Mouse (Mus musculus) thymus, adult 2 months (tissue): ENCODE measurements around the gene Epx. TPM values are rescaled to one million over a fixed set of nuclear protein-coding genes. Genes with fewer than 3 reads are reported as not detected.
A peak's percentile ranks its signal among the peaks of the same experiment; 100 is the strongest.

Source experiments
- DNase-seq: peaks from one replicate; pipeline ENCODE4 v3.0.0; 2021
- H3K27ac ChIP-seq: fragments of 200-500 bp; 2 replicates; pipeline ENCODE4 v1.5.1; 2012; ENCODE audit warnings: low read length, control low read depth; ENCODE audit not compliant: control insufficient read depth, insufficient read depth
- H3K27me3 ChIP-seq: fragments of 200-500 bp; 2 replicates; pipeline ENCODE4 v1.6.1; 2012; ENCODE audit warnings: mild to moderate bottlenecking, low read length, moderate library complexity, mixed read lengths; ENCODE audit not compliant: control insufficient read depth, insufficient read depth
- H3K36me3 ChIP-seq: fragments of 200-500 bp; 2 replicates; pipeline ENCODE4 v1.6.1; 2012; ENCODE audit warnings: mild to moderate bottlenecking, low read length, moderate library complexity; ENCODE audit not compliant: control insufficient read depth, insufficient read depth
- H3K4me1 ChIP-seq: fragments of 200-500 bp; replicated peaks from 2 replicates; pipeline ENCODE4 v1.6.1; 2012; ENCODE audit warnings: low read length; ENCODE audit not compliant: control insufficient read depth, insufficient read depth
- H3K4me3 ChIP-seq: fragments of 200-500 bp; 2 replicates; pipeline ENCODE4 v1.5.1; 2012; ENCODE audit warnings: mild to moderate bottlenecking, low read length, control low read depth, moderate library complexity; ENCODE audit not compliant: control insufficient read depth, insufficient read depth
- CTCF ChIP-seq: fragments of 200-500 bp; IDR thresholded peaks from 2 replicates; pipeline ENCODE4 v1.5.1; 2012; ENCODE audit warnings: mild to moderate bottlenecking, control low read depth, low read length, moderate library complexity, borderline replicate concordance; ENCODE audit not compliant: control insufficient read depth, poor library complexity, insufficient read depth; ENCODE audit errors: extremely low read depth
- POLR2A ChIP-seq: fragments of 200-500 bp; IDR thresholded peaks from 2 replicates; pipeline ENCODE4 v1.6.1; 2012; ENCODE audit warnings: mild to moderate bottlenecking, low read length, control low read depth, moderate library complexity; ENCODE audit not compliant: control insufficient read depth, poor library complexity, insufficient read depth; ENCODE audit errors: extremely low read depth
- WGBS: fragments of 180-500 bp; shearing (Covaris S2); methylation state at CpG from one replicate; pipeline ENCODE4 v1.1.7; 2018; 5-methylcytosine and 5-hydroxymethylcytosine counted together
- polyA plus RNA-seq: library from polyadenylated mRNA; depleted of rRNA; stranded (reverse); fragments of >200 nt; gene quantifications from 2 replicates; pipeline ENCODE4 v1.2.3, GENCODE M21; 2012

The Epx gene
- polyA plus RNA-seq, 1 experiment = 2.1 TPM

DNA sequence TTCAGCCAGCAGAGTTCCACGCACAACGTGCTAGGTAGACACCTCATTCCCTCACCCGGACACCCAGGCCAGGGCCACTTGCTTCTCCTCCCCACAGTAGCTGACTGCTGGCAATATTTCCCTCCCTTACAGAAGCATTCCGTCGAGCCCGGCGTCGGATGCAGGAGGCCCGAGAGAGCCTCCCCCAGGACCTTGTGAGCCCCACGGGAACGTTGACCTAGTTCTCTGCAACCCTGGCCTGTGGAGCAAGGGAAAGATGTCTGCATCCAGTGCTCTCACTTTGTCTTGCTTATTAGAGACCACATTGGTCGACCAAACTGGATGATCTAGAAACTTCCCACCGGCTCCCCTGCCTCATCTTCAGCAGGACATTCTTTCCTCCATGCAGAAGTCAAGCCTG lies 12.5 kb downstream of the Epx start:
- H3K4me3 ChIP-seq = no peak overlapping the region
- no peak for TF ChIP-seq CTCF
- no peak for TF ChIP-seq POLR2A
- WGBS = 96% methylated on average over 13 of the region's 13 CpGs
- no peak overlapping the region for H3K27ac ChIP-seq
- H3K4me1 ChIP-seq = no peaks in the 10 kb centered on the region
- no peaks in the 10 kb centered on the region for H3K36me3 ChIP-seq
- H3K27me3 ChIP-seq = no peaks in the 10 kb centered on the region
- no peak for DNase-seq

DNA sequence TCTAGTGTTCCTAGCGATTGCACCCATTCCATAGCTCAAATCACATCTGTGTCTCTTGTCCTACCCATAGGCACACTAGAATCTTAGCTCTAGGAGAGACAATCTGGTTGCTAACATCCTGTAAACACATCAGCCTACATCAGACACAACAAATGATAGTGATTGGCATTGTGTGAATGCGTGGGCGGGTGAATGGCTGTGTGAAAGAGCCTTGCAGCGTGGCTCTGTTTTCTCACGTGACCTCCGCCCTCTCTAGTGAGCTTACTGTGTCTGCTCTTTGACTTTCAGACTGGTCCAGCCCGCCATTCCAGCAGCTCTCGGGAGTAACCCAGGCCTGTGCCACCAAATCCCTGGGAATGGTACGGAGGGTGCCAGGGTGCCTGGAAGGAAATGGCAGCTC lies 14.9 kb downstream of the Epx start:
- Histone ChIP-seq H3K4me3 (no peak overlapping the region), H3K36me3 (no peaks in the 10 kb centered on the region), H3K27me3 (no peaks in the 10 kb centered on the region), H3K27ac (no peak overlapping the region), H3K4me1 (no peaks in the 10 kb centered on the region)
- no peak for DNase-seq
- TF ChIP-seq CTCF = no peak
- TF ChIP-seq POLR2A = no peak
- WGBS = 94% methylated on average over 9 of the region's 9 CpGs

GRCm38 (mm10) chr11:87859273-87859672 lies 16.1 kb downstream of the Epx start:
- Histone ChIP-seq H3K36me3 (no peaks in the 10 kb centered on the region), H3K27me3 (no peaks in the 10 kb centered on the region), H3K4me1 (no peaks in the 10 kb centered on the region), H3K27ac (no peak overlapping the region), H3K4me3 (no peak overlapping the region)
- WGBS = 97% methylated on average over 11 of the region's 11 CpGs
- DNase-seq = no peak
- TF ChIP-seq POLR2A (no peak), CTCF (no peak)

GRCm38 (mm10) chr11:87854550-87854949 lies 20.8 kb downstream of the Epx start:
- Histone ChIP-seq H3K4me1 (peaks cover 5% of the 10 kb centered on the region), H3K27me3 (no peaks in the 10 kb centered on the region), H3K36me3 (no peaks in the 10 kb centered on the region), H3K27ac (no peak overlapping the region), H3K4me3 (no peak overlapping the region)
- no peak for DNase-seq
- TF ChIP-seq CTCF = no peak
- WGBS = 97% methylated on average over 7 of the region's 7 CpGs

GRCm38 (mm10) chr11:87853597-87853954 lies 21.8 kb downstream of the Epx start:
- no peak for TF ChIP-seq CTCF
- TF ChIP-seq POLR2A = no peak
- peak overlapping the region; percentile 71 for H3K4me3 ChIP-seq
- WGBS = 41% methylated on average over 8 of the region's 8 CpGs
- DNase-seq = peak; percentile 12
- peaks cover 5% of the 10 kb centered on the region for H3K4me1 ChIP-seq
- H3K36me3 ChIP-seq = no peaks in the 10 kb centered on the region
- H3K27ac ChIP-seq = no peak overlapping the region
- no peaks in the 10 kb centered on the region for H3K27me3 ChIP-seq

GRCm38 (mm10) chr11:87852690-87853596 lies 22.4 kb downstream of the Epx start, which contains the start of gene Mks1:
Gene Mks1 (plus strand): TSS chr11:87853215.
- Histone ChIP-seq H3K36me3 (no peaks in the 10 kb centered on the region), H3K27ac (no peak within 1 kb of the TSS), H3K4me3 (peak within 1 kb of the TSS; percentile 71), H3K4me1 (peaks cover 5% of the 10 kb centered on the region), H3K27me3 (no peaks in the 10 kb centered on the region)
- TF ChIP-seq POLR2A (peak; percentile 58; the same call in 1 of the 2 replicates), CTCF (0 out of 2 replicates have a peak, but pooled peaks have one; percentile 40)
- DNase-seq = peak; percentile 92
- WGBS = 3% methylated on average over 40 of the region's 40 CpGs
